Mouse (Mus musculus) intestine, embryonic 14.5 days (tissue): Measurements from ENCODE around the gene Nav3. TPM values are rescaled to one million over a fixed set of nuclear protein-coding genes. Genes with fewer than 3 reads are reported as not detected.

Source experiments
- ATAC-seq: fragments of 200-750 bp; cut with Nextera tagmentation; replicated peaks from 2 replicates; pipeline ENCODE4 v1.8.0; 2017; ENCODE audit warnings: low read depth, moderate number of reproducible peaks, moderate TSS enrichment, moderate library complexity; ENCODE audit not compliant: low FRiP score, low TSS enrichment
- DNase-seq: peaks from one replicate; pipeline ENCODE4 v3.0.0-alpha.2; 2018; ENCODE audit warnings: low spot score
- H3K27ac ChIP-seq: fragments of 300-500 bp; sonication (generic); 2 replicates; pipeline ENCODE4 v1.5.1; 2014; ENCODE audit warnings: low read depth, mild to moderate bottlenecking, control low read depth
- H3K27me3 ChIP-seq: fragments of 300-500 bp; sonication (generic); replicated peaks from 2 replicates; pipeline ENCODE4 v1.6.1; 2014; ENCODE audit warnings: low read length, control low read depth; ENCODE audit not compliant: control insufficient read depth, insufficient read depth
- H3K36me3 ChIP-seq: fragments of 300-500 bp; sonication (generic); 2 replicates; pipeline ENCODE4 v1.6.1; 2014; ENCODE audit warnings: low read length, control low read depth; ENCODE audit not compliant: control insufficient read depth, insufficient read depth
- H3K4me1 ChIP-seq: fragments of 300-500 bp; sonication (generic); replicated peaks from 2 replicates; pipeline ENCODE4 v1.6.1; 2014; ENCODE audit warnings: low read length, control low read depth, mixed read lengths; ENCODE audit not compliant: control insufficient read depth, insufficient read depth
- H3K4me2 ChIP-seq: fragments of 300-500 bp; sonication (generic); 2 replicates; pipeline ENCODE4 v1.6.1; 2014; ENCODE audit warnings: low read length
- H3K4me3 ChIP-seq: fragments of 300-500 bp; sonication (generic); 2 replicates; pipeline ENCODE4 v1.5.1; 2014; ENCODE audit warnings: low read depth, low read length, control low read depth, mixed read lengths
- H3K9ac ChIP-seq: fragments of 300-500 bp; sonication (generic); 2 replicates; pipeline ENCODE4 v1.6.1; 2014; ENCODE audit warnings: mild to moderate bottlenecking, low read length
- H3K9me3 ChIP-seq: fragments of 300-500 bp; sonication (generic); 2 replicates; pipeline ENCODE4 v1.6.1; 2016; ENCODE audit warnings: low read length, control low read depth; ENCODE audit not compliant: control insufficient read depth
- WGBS: fragments of 180-500 bp; shearing (Covaris S2); extraction: QIAGEN DNeasy Blood & Tissue Kit; methylation state at CpG from one replicate; pipeline ENCODE4 v1.1.7; 2014; 5-methylcytosine and 5-hydroxymethylcytosine counted together
- polyA plus RNA-seq: library from polyadenylated mRNA; unstranded; fragments of >200 nt; fragmentation: Nextera tagmentation; extraction: Ambion mirVana; gene quantifications from 2 replicates; pipeline ENCODE4 v1.2.1, GENCODE M21; 2014

The Nav3 gene
- polyA plus RNA-seq, 1 experiment from 2014 or later, result 2.5 TPM

- no peak overlapping the region for H3K4me2 ChIP-seq
- no peak overlapping the region for H3K4me3 ChIP-seq
Measured at GRCm38 (mm10) chr10:109637702-109638101, 818.3 kb downstream of the Nav3 start.

More at GRCm38 (mm10) chr10:109637702-109638101, 818.3 kb downstream of the Nav3 start:
- ATAC-seq (no peak), DNase-seq (no peak)
- no peak overlapping the region for H3K9ac ChIP-seq
- WGBS, result 61% methylated on average over 16 of the region's 16 CpGs
- H3K4me1 ChIP-seq, result no peaks in the 10 kb centered on the region
- no peaks in the 10 kb centered on the region for H3K36me3 ChIP-seq
- H3K27ac ChIP-seq, result no peak overlapping the region
- H3K27me3 ChIP-seq, result no peaks in the 10 kb centered on the region
- no peaks in the 10 kb centered on the region for H3K9me3 ChIP-seq
